Mouse (Mus musculus) urinary bladder, postnatal 14 days (tissue): Measurements from ENCODE around the gene Fhl1.

ENCODE experiments used
- DNase-seq: peaks from one replicate; pipeline ENCODE4 v3.0.0; 2021; ENCODE audit warnings: low spot score

The Fhl1 gene

GRCm38 (mm10) chrX:56753317-56754289 lies 22.0 kb downstream of the Fhl1 start:
- no peak for DNase-seq

- peak; percentile 29 for DNase-seq
Observed at GRCm38 (mm10) chrX:56755646-56756045, 24.1 kb downstream of the Fhl1 start.

- no peak for DNase-seq
Observed at GRCm38 (mm10) chrX:56756352-56756751, 24.8 kb downstream of the Fhl1 start.

GRCm38 (mm10) chrX:56760257-56760760 lies 28.7 kb downstream of the Fhl1 start:
- DNase-seq = no peak

- DNase-seq = no peak
Observed at GRCm38 (mm10) chrX:56769838-56770237, 38.3 kb downstream of the Fhl1 start.

GRCm38 (mm10) chrX:56771751-56772150 lies 40.2 kb downstream of the Fhl1 start:
- no peak for DNase-seq

GRCm38 (mm10) chrX:56773329-56773728 lies 41.7 kb downstream of the Fhl1 start:
- DNase-seq = no peak

GRCm38 (mm10) chrX:56786281-56787061 lies 54.9 kb downstream of the Fhl1 start:
- DNase-seq = peak; percentile 18

GRCm38 (mm10) chrX:56787486-56787885 lies 55.9 kb downstream of the Fhl1 start:
- no peak for DNase-seq

- no peak for DNase-seq
Observed at GRCm38 (mm10) chrX:56790591-56790990, 59.0 kb downstream of the Fhl1 start.

- peak; percentile 47 for DNase-seq
Observed at GRCm38 (mm10) chrX:56791268-56791667, 59.7 kb downstream of the Fhl1 start.

- DNase-seq = no peak
Observed at GRCm38 (mm10) chrX:56821765-56822603, 90.4 kb downstream of the Fhl1 start, which contains the start of gene Map7d3. Gene Map7d3, minus strand, starts transcription at chrX:56822326.

GRCm38 (mm10) chrX:56827492-56827891 lies 95.9 kb downstream of the Fhl1 start:
- DNase-seq = no peak

- no peak for DNase-seq
Observed at GRCm38 (mm10) chrX:56835842-56836241, 104.3 kb downstream of the Fhl1 start.

GRCm38 (mm10) chrX:56839369-56839768 lies 107.8 kb downstream of the Fhl1 start:
- DNase-seq = peak; percentile 10

- DNase-seq = no peak
Observed at GRCm38 (mm10) chrX:56841255-56841654, 109.7 kb downstream of the Fhl1 start.
